Mouse (Mus musculus) cerebellum, adult 8-10 months (tissue): ENCODE data around the gene Kcnn4.

Experiments used
- DNase-seq: peaks from one replicate; pipeline ENCODE4 v3.0.0; 2022

The Kcnn4 gene

GRCm38 (mm10) chr7:24366716-24367632 lies 3.1 kb upstream of the Kcnn4 start:
- no peak for DNase-seq

GRCm38 (mm10) chr7:24368226-24368625 lies 1.8 kb upstream of the Kcnn4 start:
- no peak for DNase-seq

- no peak for DNase-seq
Observed at GRCm38 (mm10) chr7:24368946-24369345, 1.1 kb upstream of the Kcnn4 start.

GRCm38 (mm10) chr7:24371012-24371808 lies 1.1 kb downstream of the Kcnn4 start:
- no peak for DNase-seq

- DNase-seq, result no peak
Observed at GRCm38 (mm10) chr7:24371809-24372145, 1.7 kb downstream of the Kcnn4 start.

- DNase-seq, result no peak
Observed at GRCm38 (mm10) chr7:24372300-24372699, 2.2 kb downstream of the Kcnn4 start.

GRCm38 (mm10) chr7:24372786-24373185 lies 2.7 kb downstream of the Kcnn4 start:
- DNase-seq, result no peak

GRCm38 (mm10) chr7:24373538-24374379 lies 3.7 kb downstream of the Kcnn4 start:
- no peak for DNase-seq

- DNase-seq, result no peak
Observed at GRCm38 (mm10) chr7:24376456-24376855, 6.4 kb downstream of the Kcnn4 start.

- DNase-seq, result peak; percentile 34
Observed at GRCm38 (mm10) chr7:24377091-24377865, 7.2 kb downstream of the Kcnn4 start.

- no peak for DNase-seq
Observed at GRCm38 (mm10) chr7:24378049-24378701, 8.1 kb downstream of the Kcnn4 start.

- DNase-seq, result no peak
Observed at GRCm38 (mm10) chr7:24379934-24380333, 9.9 kb downstream of the Kcnn4 start.

- no peak for DNase-seq
Observed at GRCm38 (mm10) chr7:24380370-24380769, 10.3 kb downstream of the Kcnn4 start.

GRCm38 (mm10) chr7:24382730-24383372 lies 12.8 kb downstream of the Kcnn4 start:
- no peak for DNase-seq

GRCm38 (mm10) chr7:24384070-24384469 lies 14.0 kb downstream of the Kcnn4 start:
- no peak for DNase-seq

GRCm38 (mm10) chr7:24384827-24385226 lies 14.8 kb downstream of the Kcnn4 start:
- DNase-seq, result peak; percentile 73

- DNase-seq, result no peak
Observed at GRCm38 (mm10) chr7:24387059-24387556, 17.0 kb downstream of the Kcnn4 start.

GRCm38 (mm10) chr7:24389516-24390187 lies 19.6 kb downstream of the Kcnn4 start:
- DNase-seq, result no peak

GRCm38 (mm10) chr7:24390512-24390911 lies 20.4 kb downstream of the Kcnn4 start:
- DNase-seq, result no peak

- no peak for DNase-seq
Observed at GRCm38 (mm10) chr7:24391077-24391476, 21.0 kb downstream of the Kcnn4 start.
